Mouse (Mus musculus) ES-Bruce4 (cell line): Measurements from ENCODE around the gene Lifr.

Experiments used
- CTCF ChIP-seq: IDR thresholded peaks from one replicate; pipeline ENCODE4 v1.8.1; 2011; ENCODE audit warnings: low read depth, low read length
- POLR2A ChIP-seq: IDR thresholded peaks from one replicate; pipeline ENCODE4 v1.8.1; 2011; ENCODE audit warnings: low read length; ENCODE audit not compliant: insufficient read depth

GRCm38 (mm10) chr15:7051666-7052065, 38.7 kb upstream of the Lifr start:
- no peak for TF ChIP-seq POLR2A
- TF ChIP-seq CTCF: no peak
